Mouse (Mus musculus) limb, embryonic 14.5 days (tissue): ENCODE measurements around the gene Olfr820. TPM values are rescaled to one million over a fixed set of nuclear protein-coding genes. Genes with fewer than 3 reads are reported as not detected.
"Not testable (repeated sequence)": the region's sequence is repeated elsewhere in the genome, so short reads cannot be mapped to it uniquely, and the experiment has no call there.

Source experiments
- ATAC-seq: fragments of 200-750 bp; cut with Nextera tagmentation; 2 replicates; pipeline ENCODE4 v1.8.0; 2017; ENCODE audit warnings: low read depth, moderate number of reproducible peaks, moderate TSS enrichment; ENCODE audit not compliant: low FRiP score
- DNase-seq: peaks from one replicate; pipeline ENCODE4 v3.0.0-alpha.2; 2015; ENCODE audit warnings: low spot score
- H3K27ac ChIP-seq: fragments of 300-500 bp; sonication (generic); replicated peaks from 2 replicates; pipeline ENCODE4 v1.5.1; 2014; ENCODE audit warnings: low read depth, mild to moderate bottlenecking, low read length, moderate library complexity, mixed read lengths
- H3K27me3 ChIP-seq: fragments of 300-500 bp; sonication (generic); 2 replicates; pipeline ENCODE4 v1.6.1; 2014; ENCODE audit warnings: low read length, mixed read lengths; ENCODE audit not compliant: control insufficient read depth, insufficient read depth
- H3K36me3 ChIP-seq: fragments of 300-500 bp; sonication (generic); 2 replicates; pipeline ENCODE4 v1.6.1; 2014; ENCODE audit warnings: mild to moderate bottlenecking, low read length, moderate library complexity, mixed read lengths; ENCODE audit not compliant: control insufficient read depth, insufficient read depth
- H3K4me1 ChIP-seq: fragments of 300-500 bp; sonication (generic); 2 replicates; pipeline ENCODE4 v1.6.1; 2014; ENCODE audit warnings: antibody characterized with exemption, low read length, mixed read lengths; ENCODE audit not compliant: control insufficient read depth, insufficient read depth
- H3K4me2 ChIP-seq: fragments of 300-500 bp; sonication (generic); replicated peaks from 2 replicates; pipeline ENCODE4 v1.6.1; 2014; ENCODE audit warnings: low read depth, mild to moderate bottlenecking, low read length, moderate library complexity; ENCODE audit not compliant: severe bottlenecking
- H3K4me3 ChIP-seq: fragments of 300-500 bp; sonication (generic); replicated peaks from 2 replicates; pipeline ENCODE4 v1.5.1; 2014; ENCODE audit warnings: low read length
- H3K9ac ChIP-seq: fragments of 300-500 bp; sonication (generic); 2 replicates; pipeline ENCODE4 v1.6.1; 2014; ENCODE audit warnings: mild to moderate bottlenecking, low read depth, low read length, moderate library complexity; ENCODE audit not compliant: severe bottlenecking
- H3K9me3 ChIP-seq: fragments of 300-500 bp; sonication (generic); 2 replicates; pipeline ENCODE4 v1.6.1; 2016; ENCODE audit warnings: low read length; ENCODE audit not compliant: control insufficient read depth
- POLR2A ChIP-seq: fragments of 200-500 bp; IDR thresholded peaks from 2 replicates; pipeline ENCODE4 v1.8.0; 2012; ENCODE audit warnings: inconsistent platforms, mild to moderate bottlenecking, moderate library complexity, borderline replicate concordance; ENCODE audit not compliant: insufficient read depth, insufficient read length; ENCODE audit errors: extremely low read depth
- WGBS: fragments of 180-500 bp; shearing (Covaris S2); extraction: QIAGEN DNeasy Blood & Tissue Kit; methylation state at CpG from one replicate; pipeline ENCODE4 v1.1.7; 2014; 5-methylcytosine and 5-hydroxymethylcytosine counted together
- polyA plus RNA-seq, 2 experiments: library from polyadenylated mRNA; depleted of rRNA in 1 of 2; stranded (reverse) in 1 of 2; unstranded in 1 of 2; fragments of >200 nt; fragmentation: Nextera tagmentation in 1 of 2; extraction: Ambion mirVana in 1 of 2; gene quantifications; 2 replicates each; pipeline versions ENCODE4 v1.2.1 to v1.2.3; 2012 to 2014

The Olfr820 gene
- polyA plus RNA-seq, 2 experiments, result not detected

GRCm38 (mm10) chr10:130005366-130005765, 7.1 kb upstream of the Olfr820 start:
- not testable (repeated sequence) for H3K4me2 ChIP-seq, H3K27me3 ChIP-seq, H3K27ac ChIP-seq, H3K4me3 ChIP-seq, ATAC-seq, H3K4me1 ChIP-seq, H3K9me3 ChIP-seq, H3K36me3 ChIP-seq, DNase-seq, H3K9ac ChIP-seq
- WGBS, result 90% methylated on average over 4 of the region's 4 CpGs

GRCm38 (mm10) chr10:130030048-130030447, 17.6 kb downstream of the Olfr820 start, which contains the start of gene Olfr821:
Gene Olfr821 (plus strand): TSS chr10:130030348.
- no peaks in the 10 kb centered on the region for H3K27me3 ChIP-seq
- no peaks in the 10 kb centered on the region for H3K9me3 ChIP-seq
- H3K36me3 ChIP-seq, result no peaks in the 10 kb centered on the region
- DNase-seq, result no peak
- no peak for ATAC-seq
- TF ChIP-seq POLR2A, result no peak
- no peaks in the 10 kb centered on the region for H3K4me1 ChIP-seq
- no peak within 1 kb of the TSS for H3K4me3 ChIP-seq
- H3K27ac ChIP-seq, result no peak within 1 kb of the TSS
- H3K4me2 ChIP-seq, result no peak within 1 kb of the TSS
- H3K9ac ChIP-seq, result no peak within 1 kb of the TSS

GRCm38 (mm10) chr10:130037096-130037495, 24.7 kb downstream of the Olfr820 start:
- 66% methylated on average over 6 of the region's 6 CpGs for WGBS
- H3K36me3 ChIP-seq, result no peaks in the 10 kb centered on the region
- H3K9ac ChIP-seq, result no peak overlapping the region
- H3K9me3 ChIP-seq, result no peaks in the 10 kb centered on the region
- ATAC-seq (no peak), DNase-seq (no peak)
- H3K27me3 ChIP-seq, result no peaks in the 10 kb centered on the region
- H3K4me2 ChIP-seq, result no peak overlapping the region
- no peak for TF ChIP-seq POLR2A
- no peak overlapping the region for H3K27ac ChIP-seq
- no peaks in the 10 kb centered on the region for H3K4me1 ChIP-seq
- no peak overlapping the region for H3K4me3 ChIP-seq

Other genes with a start within 250 kb of the Olfr820 start
- not detected in 2 replicates for gene Olfr808, start 247.1 kb upstream of the Olfr820 start, polyA plus RNA-seq (2012; rRNA removed)
- not detected in 2 replicates for gene Olfr808, start 247.1 kb upstream of the Olfr820 start, polyA plus RNA-seq (2014; fragmentation: Nextera tagmentation; extraction: Ambion mirVana)
- not detected in 2 replicates for gene Olfr809, start 238.0 kb upstream of the Olfr820 start, polyA plus RNA-seq (2012; rRNA removed)
- gene Olfr809, start 238.0 kb upstream of the Olfr820 start, polyA plus RNA-seq (2014; fragmentation: Nextera tagmentation; extraction: Ambion mirVana), result not detected in 2 replicates
- not detected in 2 replicates for gene Olfr810, start 217.7 kb upstream of the Olfr820 start, polyA plus RNA-seq (2012; rRNA removed)
- not detected in 2 replicates for gene Olfr810, start 217.7 kb upstream of the Olfr820 start, polyA plus RNA-seq (2014; fragmentation: Nextera tagmentation; extraction: Ambion mirVana)
- gene Olfr811, start 208.2 kb upstream of the Olfr820 start, polyA plus RNA-seq (2012; rRNA removed), result not detected in 2 replicates
- not detected in 2 replicates for gene Olfr811, start 208.2 kb upstream of the Olfr820 start, polyA plus RNA-seq (2014; fragmentation: Nextera tagmentation; extraction: Ambion mirVana)
- not detected in 2 replicates for gene Olfr812, start 166.5 kb upstream of the Olfr820 start, polyA plus RNA-seq (2012; rRNA removed)
- gene Olfr812, start 166.5 kb upstream of the Olfr820 start, polyA plus RNA-seq (2014; fragmentation: Nextera tagmentation; extraction: Ambion mirVana), result not detected in 2 replicates
- gene Olfr813, start 157.3 kb upstream of the Olfr820 start, polyA plus RNA-seq (2012; rRNA removed), result not detected in 2 replicates
- not detected in 2 replicates for gene Olfr813, start 157.3 kb upstream of the Olfr820 start, polyA plus RNA-seq (2014; fragmentation: Nextera tagmentation; extraction: Ambion mirVana)
- not detected in 2 replicates for gene Olfr814, start 132.8 kb upstream of the Olfr820 start, polyA plus RNA-seq (2012; rRNA removed)
- gene Olfr814, start 132.8 kb upstream of the Olfr820 start, polyA plus RNA-seq (2014; fragmentation: Nextera tagmentation; extraction: Ambion mirVana), result not detected in 2 replicates
- gene Olfr815, start 106.8 kb upstream of the Olfr820 start, polyA plus RNA-seq (2012; rRNA removed), result not detected in 2 replicates
- not detected in 2 replicates for gene Olfr815, start 106.8 kb upstream of the Olfr820 start, polyA plus RNA-seq (2014; fragmentation: Nextera tagmentation; extraction: Ambion mirVana)
- not detected in 2 replicates for gene Olfr816, start 97.0 kb upstream of the Olfr820 start, polyA plus RNA-seq (2012; rRNA removed)
- not detected in 2 replicates for gene Olfr816, start 97.0 kb upstream of the Olfr820 start, polyA plus RNA-seq (2014; fragmentation: Nextera tagmentation; extraction: Ambion mirVana)
- not detected in 2 replicates for gene Olfr818, start 63.5 kb upstream of the Olfr820 start, polyA plus RNA-seq (2012; rRNA removed)
- gene Olfr818, start 63.5 kb upstream of the Olfr820 start, polyA plus RNA-seq (2014; fragmentation: Nextera tagmentation; extraction: Ambion mirVana), result not detected in 2 replicates
- gene Olfr819, start 45.4 kb upstream of the Olfr820 start, polyA plus RNA-seq (2012; rRNA removed), result not detected in 2 replicates
- gene Olfr819, start 45.4 kb upstream of the Olfr820 start, polyA plus RNA-seq (2014; fragmentation: Nextera tagmentation; extraction: Ambion mirVana), result not detected in 2 replicates
- not detected in 2 replicates for gene Olfr247, start 36.5 kb upstream of the Olfr820 start, polyA plus RNA-seq (2012; rRNA removed)
- not detected in 2 replicates for gene Olfr247, start 36.5 kb upstream of the Olfr820 start, polyA plus RNA-seq (2014; fragmentation: Nextera tagmentation; extraction: Ambion mirVana)
- not detected in 2 replicates for gene Gm10310, start 27.6 kb upstream of the Olfr820 start, polyA plus RNA-seq (2012; rRNA removed)
- gene Gm10310, start 27.6 kb upstream of the Olfr820 start, polyA plus RNA-seq (2014; fragmentation: Nextera tagmentation; extraction: Ambion mirVana), result not detected in 2 replicates
- gene Olfr821, start 17.7 kb downstream of the Olfr820 start, polyA plus RNA-seq (2012; rRNA removed), result not detected in 2 replicates
- gene Olfr821, start 17.7 kb downstream of the Olfr820 start, polyA plus RNA-seq (2014; fragmentation: Nextera tagmentation; extraction: Ambion mirVana), result not detected in 2 replicates
- not detected in 2 replicates for gene Olfr822, start 58.6 kb downstream of the Olfr820 start, polyA plus RNA-seq (2012; rRNA removed)
- not detected in 2 replicates for gene Olfr822, start 58.6 kb downstream of the Olfr820 start, polyA plus RNA-seq (2014; fragmentation: Nextera tagmentation; extraction: Ambion mirVana)
- gene Olfr823, start 102.8 kb downstream of the Olfr820 start, polyA plus RNA-seq (2012; rRNA removed), result not detected in 2 replicates
- not detected in 2 replicates for gene Olfr823, start 102.8 kb downstream of the Olfr820 start, polyA plus RNA-seq (2014; fragmentation: Nextera tagmentation; extraction: Ambion mirVana)
- gene Olfr824, start 117.4 kb downstream of the Olfr820 start, polyA plus RNA-seq (2012; rRNA removed), result not detected in 2 replicates
- not detected in 2 replicates for gene Olfr824, start 117.4 kb downstream of the Olfr820 start, polyA plus RNA-seq (2014; fragmentation: Nextera tagmentation; extraction: Ambion mirVana)
- not detected in 2 replicates for gene Olfr825, start 154.1 kb downstream of the Olfr820 start, polyA plus RNA-seq (2012; rRNA removed)
- not detected in 2 replicates for gene Olfr825, start 154.1 kb downstream of the Olfr820 start, polyA plus RNA-seq (2014; fragmentation: Nextera tagmentation; extraction: Ambion mirVana)
- not detected in 2 replicates for gene Olfr826, start 171.6 kb downstream of the Olfr820 start, polyA plus RNA-seq (2012; rRNA removed)
- gene Olfr826, start 171.6 kb downstream of the Olfr820 start, polyA plus RNA-seq (2014; fragmentation: Nextera tagmentation; extraction: Ambion mirVana), result not detected in 2 replicates
- not detected in 2 replicates for gene Olfr827, start 201.8 kb downstream of the Olfr820 start, polyA plus RNA-seq (2012; rRNA removed)
- not detected in 2 replicates for gene Olfr827, start 201.8 kb downstream of the Olfr820 start, polyA plus RNA-seq (2014; fragmentation: Nextera tagmentation; extraction: Ambion mirVana)